Mouse (Mus musculus) stomach, embryonic 16.5 days (tissue): ENCODE data around the gene Zscan12. TPM values are rescaled to one million over a fixed set of nuclear protein-coding genes. Genes with fewer than 3 reads are reported as not detected.
"Not testable (repeated sequence)": the region's sequence is repeated elsewhere in the genome, so short reads cannot be mapped to it uniquely, and the experiment has no call there.

Source experiments
- ATAC-seq: fragments of 200-750 bp; cut with Nextera tagmentation; 2 replicates; pipeline ENCODE4 v1.8.0; 2017; ENCODE audit warnings: moderate number of reproducible peaks, moderate TSS enrichment; ENCODE audit not compliant: insufficient read depth, low FRiP score
- H3K27ac ChIP-seq: fragments of 300-500 bp; sonication (generic); 2 replicates; pipeline ENCODE4 v1.5.1; 2014; ENCODE audit warnings: low read length
- H3K27me3 ChIP-seq: fragments of 300-500 bp; sonication (generic); 2 replicates; pipeline ENCODE4 v1.6.1; 2014; ENCODE audit warnings: low read length, control low read depth, mixed read lengths; ENCODE audit not compliant: control insufficient read depth, insufficient read depth
- H3K36me3 ChIP-seq: fragments of 300-500 bp; sonication (generic); 2 replicates; pipeline ENCODE4 v1.6.1; 2014; ENCODE audit warnings: low read length; ENCODE audit not compliant: control insufficient read depth, insufficient read depth
- H3K4me1 ChIP-seq: fragments of 300-500 bp; sonication (generic); 2 replicates; pipeline ENCODE4 v1.6.1; 2014; ENCODE audit warnings: low read length, control low read depth, mixed read lengths; ENCODE audit not compliant: control insufficient read depth, insufficient read depth
- H3K4me2 ChIP-seq: fragments of 300-500 bp; sonication (generic); 2 replicates; pipeline ENCODE4 v1.6.1; 2014; ENCODE audit warnings: low read depth, low read length, mixed read lengths
- H3K4me3 ChIP-seq: fragments of 300-500 bp; sonication (generic); replicated peaks from 2 replicates; pipeline ENCODE4 v1.5.1; 2014; ENCODE audit warnings: mild to moderate bottlenecking, low read length
- H3K9ac ChIP-seq: fragments of 300-500 bp; sonication (generic); 2 replicates; pipeline ENCODE4 v1.6.1; 2014; ENCODE audit warnings: low read length
- H3K9me3 ChIP-seq: fragments of 300-500 bp; sonication (generic); replicated peaks from 2 replicates; pipeline ENCODE4 v1.6.1; 2016; ENCODE audit warnings: low read length, control low read depth; ENCODE audit not compliant: control insufficient read depth
- WGBS: fragments of 180-500 bp; shearing (Covaris S2); extraction: QIAGEN DNeasy Blood & Tissue Kit; methylation state at CpG from one replicate; pipeline ENCODE4 v1.1.7; 2014; 5-methylcytosine and 5-hydroxymethylcytosine counted together
- polyA plus RNA-seq: library from polyadenylated mRNA; unstranded; fragments of >200 nt; fragmentation: Nextera tagmentation; extraction: Ambion mirVana; gene quantifications from 2 replicates; pipeline ENCODE4 v1.2.1, GENCODE M21; 2015

The Zscan12 gene
- polyA plus RNA-seq, 1 experiment from 2014 or later, result 9.6 TPM

DNA sequence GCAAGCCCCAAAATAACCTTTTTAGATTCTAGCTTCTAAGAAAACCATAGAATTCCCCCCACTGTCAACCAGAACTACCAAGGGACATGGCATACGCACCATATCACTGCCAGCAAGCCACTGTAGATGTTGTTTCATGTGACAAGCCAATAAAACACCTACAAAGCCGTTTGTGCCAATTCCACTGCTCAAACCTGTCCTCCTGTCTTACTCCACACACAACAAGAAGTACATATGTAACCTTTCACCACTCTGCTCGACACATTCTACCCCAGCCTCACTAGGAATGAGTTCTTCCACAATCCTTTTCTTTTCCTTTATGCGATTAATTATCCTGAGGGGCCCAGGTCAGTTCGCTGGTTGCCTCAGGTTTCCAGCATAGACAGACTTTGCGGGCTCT, 33.0 kb downstream of the Zscan12 start:
- 89% methylated on average over 6 of the region's 6 CpGs for WGBS
- H3K9me3 ChIP-seq, result no peaks in the 10 kb centered on the region
- H3K27me3 ChIP-seq, result no peaks in the 10 kb centered on the region
- no peak overlapping the region for H3K4me3 ChIP-seq
- H3K27ac ChIP-seq, result no peak overlapping the region
- peaks cover 6% of the 10 kb centered on the region; the same call in 1 of the 2 replicates for H3K4me1 ChIP-seq
- H3K36me3 ChIP-seq, result peaks cover 39% of the 10 kb centered on the region
- H3K4me2 ChIP-seq, result no peak overlapping the region
- ATAC-seq, result no peak
- H3K9ac ChIP-seq, result no peak overlapping the region

DNA sequence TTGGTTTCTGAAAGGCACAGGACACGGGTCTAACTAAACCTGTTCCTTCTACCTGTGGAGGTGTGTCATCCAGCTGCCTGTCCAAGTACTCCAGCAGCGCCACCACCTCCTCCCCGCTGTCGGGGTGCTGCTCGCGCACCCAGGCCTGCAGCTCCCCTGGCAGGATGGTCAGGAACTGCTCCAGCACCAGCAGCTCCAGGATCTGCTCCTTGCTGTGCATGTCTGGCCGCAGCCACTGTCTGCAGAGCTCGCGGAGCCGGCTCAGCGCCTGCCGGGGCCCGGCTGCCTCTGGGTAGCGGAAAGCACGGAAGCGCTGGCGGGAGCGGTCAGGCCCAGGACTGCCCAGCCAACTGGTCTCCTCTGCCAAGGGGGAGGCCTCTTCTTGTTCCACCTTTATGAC, 33.4 kb downstream of the Zscan12 start:
- not testable (repeated sequence) for H3K27ac ChIP-seq, H3K9ac ChIP-seq, H3K4me1 ChIP-seq, H3K4me2 ChIP-seq, H3K4me3 ChIP-seq, H3K27me3 ChIP-seq, H3K9me3 ChIP-seq
- 93% methylated on average over 6 of the region's 18 CpGs for WGBS
- ATAC-seq, result peak; percentile 29; the same call in 1 of the 2 replicates
- peaks cover 35% of the 10 kb centered on the region for H3K36me3 ChIP-seq

DNA sequence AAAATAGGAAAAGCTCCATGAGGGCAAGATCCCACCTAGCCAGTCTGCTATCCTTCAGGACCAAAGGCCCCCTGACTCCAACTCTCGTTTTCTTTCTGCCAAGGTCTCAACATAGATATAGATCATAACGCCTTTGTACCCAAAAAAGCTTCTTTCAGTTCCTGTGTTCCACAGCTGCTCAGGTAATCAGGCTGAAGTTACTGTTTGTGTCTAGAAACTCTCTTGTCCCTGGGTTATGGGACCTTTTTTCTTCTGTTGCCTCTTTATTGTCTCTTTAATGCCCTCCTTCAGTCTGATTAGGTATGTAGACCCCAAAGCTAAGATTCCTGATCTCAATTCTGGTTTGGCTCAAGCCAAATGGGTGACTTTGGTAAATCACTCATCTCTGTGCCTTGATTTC, 34.9 kb downstream of the Zscan12 start:
- Histone ChIP-seq H3K4me1 (peaks cover 12% of the 10 kb centered on the region), H3K4me2 (no peak overlapping the region), H3K9ac (no peak overlapping the region), H3K4me3 (no peak overlapping the region), H3K9me3 (no peaks in the 10 kb centered on the region), H3K27ac (no peak overlapping the region), H3K36me3 (peaks cover 25% of the 10 kb centered on the region), H3K27me3 (no peaks in the 10 kb centered on the region)
- 87% methylated on average over 2 of the region's 2 CpGs for WGBS
- no peak for ATAC-seq

DNA sequence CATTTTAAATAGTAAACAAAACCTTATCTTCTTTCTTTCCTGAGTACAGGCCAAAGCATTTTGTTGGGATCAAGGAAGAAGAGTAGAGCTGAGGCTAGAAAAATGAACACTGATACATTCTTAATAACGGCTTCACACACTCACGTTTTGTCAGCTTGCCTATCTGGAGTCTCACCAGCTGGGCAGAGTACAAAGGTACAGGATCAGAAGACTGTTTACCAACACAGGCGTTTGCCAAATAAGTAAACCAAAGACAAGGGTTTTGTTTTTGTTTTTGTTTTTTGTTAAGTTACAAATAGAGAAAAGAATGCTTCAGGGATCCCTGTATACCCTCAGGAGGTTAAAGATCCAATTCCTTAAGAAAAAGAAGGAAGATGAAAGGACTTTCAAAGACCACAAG, 38.5 kb downstream of the Zscan12 start:
- Histone ChIP-seq H3K9ac (peak overlapping the region; percentile 52; the same call in 1 of the 2 replicates), H3K4me2 (peak overlapping the region; percentile 69), H3K27me3 (no peaks in the 10 kb centered on the region), H3K4me1 (peaks cover 12% of the 10 kb centered on the region), H3K9me3 (no peaks in the 10 kb centered on the region), H3K27ac (no peak overlapping the region), H3K36me3 (no peaks in the 10 kb centered on the region), H3K4me3 (peak overlapping the region; percentile 86)
- WGBS, result 67% methylated on average over 3 of the region's 3 CpGs
- ATAC-seq, result no peak

DNA sequence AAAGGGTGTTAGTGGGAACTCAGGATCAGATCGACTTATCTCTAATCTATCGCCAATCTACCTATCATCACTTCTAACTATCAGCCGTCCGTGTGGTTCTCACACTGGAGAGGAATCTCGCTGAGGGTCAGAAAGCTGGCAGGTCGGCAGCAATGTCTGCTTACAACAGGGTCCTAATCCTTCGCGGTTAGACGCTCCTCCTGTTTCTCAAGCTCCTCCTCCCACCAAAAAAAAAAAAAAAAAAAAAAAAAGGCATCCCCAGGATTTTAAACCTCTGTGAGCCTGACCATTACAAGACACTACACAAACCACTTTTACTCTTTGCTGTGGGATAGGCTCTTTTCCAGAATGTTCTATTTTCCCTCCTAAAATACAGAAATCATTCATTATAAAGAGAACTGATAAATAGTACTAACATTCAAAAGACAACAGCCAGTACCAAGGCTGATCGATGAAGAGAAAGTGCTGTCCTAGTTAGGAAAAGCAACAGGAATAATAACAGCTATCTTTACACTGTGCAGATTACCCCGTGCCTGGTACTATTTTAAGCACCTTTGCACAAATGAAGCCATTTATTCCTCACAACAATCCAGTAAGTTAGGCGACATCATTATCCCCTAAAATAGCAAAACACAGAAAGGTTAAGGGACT, 39.1 kb downstream of the Zscan12 start:
- Histone ChIP-seq H3K27ac (peak overlapping the region; percentile 82), H3K36me3 (no peaks in the 10 kb centered on the region), H3K27me3 (no peaks in the 10 kb centered on the region), H3K4me3 (peak overlapping the region; percentile 86), H3K9me3 (no peaks in the 10 kb centered on the region), H3K4me2 (peak overlapping the region; percentile 69), H3K4me1 (peaks cover 12% of the 10 kb centered on the region), H3K9ac (peak overlapping the region; percentile 94)
- 0 out of 2 replicates have a peak, but pooled peaks have one; percentile 31 for ATAC-seq
- WGBS, result 5% methylated on average over 12 of the region's 12 CpGs

DNA sequence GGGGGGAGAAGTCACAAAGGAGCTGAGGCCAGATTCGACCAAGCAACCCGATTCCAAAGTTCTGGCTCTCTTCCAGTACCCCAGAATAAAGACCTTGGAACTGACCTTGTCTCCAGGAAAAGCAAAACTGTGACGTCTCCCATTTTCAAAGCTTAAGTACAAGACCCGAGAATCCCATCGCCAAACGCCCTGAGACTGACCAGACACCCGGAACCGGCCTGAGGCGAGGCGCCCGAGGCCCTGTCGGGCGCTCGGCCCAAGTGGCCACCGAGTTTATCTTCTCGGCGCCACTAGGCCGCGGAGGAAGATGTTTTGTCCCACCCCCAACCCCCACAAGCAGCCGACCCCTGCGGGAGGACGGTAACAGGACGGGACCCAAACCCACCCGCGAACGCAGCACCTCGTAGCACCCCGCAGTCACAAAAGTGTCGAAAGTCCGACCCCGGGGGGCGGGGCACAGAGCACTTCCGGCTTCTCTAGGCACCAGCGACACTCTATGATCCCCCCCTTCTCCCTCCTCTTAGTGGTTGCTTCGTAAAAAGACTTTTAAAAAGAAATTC, 39.7 kb downstream of the Zscan12 start, which contains the start of gene Zkscan3:
Zkscan3 (minus strand) TSS at position 469 of the 560 bp plus-strand sequence.
- H3K9me3 ChIP-seq, result no peaks in the 10 kb centered on the region
- 0% methylated on average over 35 of the region's 35 CpGs for WGBS
- H3K4me1 ChIP-seq, result peaks cover 12% of the 10 kb centered on the region
- no peaks in the 10 kb centered on the region for H3K36me3 ChIP-seq
- H3K4me2 ChIP-seq, result peak within 1 kb of the TSS; percentile 69
- H3K4me3 ChIP-seq, result peak within 1 kb of the TSS; percentile 86
- peak within 1 kb of the TSS; percentile 82 for H3K27ac ChIP-seq
- H3K9ac ChIP-seq, result peak within 1 kb of the TSS; percentile 94
- ATAC-seq, result peak; percentile 93
- no peaks in the 10 kb centered on the region for H3K27me3 ChIP-seq

DNA sequence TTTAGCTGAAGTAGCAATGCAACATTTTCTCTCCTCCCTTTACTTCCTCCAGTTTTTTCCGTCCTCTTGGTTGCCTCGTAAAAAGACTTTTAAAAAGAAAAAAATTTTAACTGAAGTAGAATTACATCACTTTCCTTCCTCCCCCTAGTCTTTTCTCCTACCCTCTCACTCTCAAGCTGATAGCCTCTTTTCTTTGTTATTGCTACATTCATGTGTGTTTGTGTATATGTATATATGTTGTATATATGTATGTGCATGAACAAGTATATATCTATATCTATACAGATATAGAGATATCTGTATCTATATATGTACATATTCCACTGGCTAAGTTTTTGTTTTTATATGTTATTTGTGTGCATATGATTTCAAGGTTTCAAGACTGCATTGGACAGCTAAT, 40.2 kb downstream of the Zscan12 start:
- WGBS, result 0% methylated on average over 2 of the region's 2 CpGs
- Histone ChIP-seq H3K27me3 (no peaks in the 10 kb centered on the region), H3K9me3 (no peaks in the 10 kb centered on the region), H3K4me3 (peak overlapping the region; percentile 86), H3K4me1 (peaks cover 13% of the 10 kb centered on the region), H3K4me2 (peak overlapping the region; percentile 69), H3K36me3 (no peaks in the 10 kb centered on the region), H3K27ac (no peak overlapping the region), H3K9ac (peak overlapping the region; percentile 94)
- ATAC-seq, result no peak

DNA sequence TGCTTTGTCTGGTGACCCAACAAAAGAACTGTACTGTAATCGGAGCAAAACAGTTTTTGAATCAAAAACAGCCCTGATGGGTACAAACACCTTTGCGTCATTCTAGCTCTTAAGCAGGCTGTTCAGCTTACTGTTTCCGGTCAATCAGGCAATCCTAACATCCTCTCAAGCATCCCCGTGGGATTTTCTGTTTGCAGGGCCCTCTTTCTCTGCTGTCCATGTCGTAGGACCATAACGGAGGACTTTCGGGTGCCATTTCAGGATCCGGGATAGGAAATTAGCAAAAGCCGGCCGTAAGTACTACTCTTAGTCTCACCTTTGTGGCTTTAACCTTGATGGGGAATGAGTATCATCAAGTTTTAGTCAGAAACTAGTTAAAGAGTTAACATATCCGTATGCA, 44.7 kb downstream of the Zscan12 start:
- no peak for ATAC-seq
- H3K36me3 ChIP-seq, result no peaks in the 10 kb centered on the region
- H3K27me3 ChIP-seq, result no peaks in the 10 kb centered on the region
- no peaks in the 10 kb centered on the region for H3K9me3 ChIP-seq
- peak overlapping the region; percentile 81; the same call in 1 of the 2 replicates for H3K9ac ChIP-seq
- 74% methylated on average over 11 of the region's 11 CpGs for WGBS
- H3K4me2 ChIP-seq, result peak overlapping the region; percentile 75; the same call in 1 of the 2 replicates
- peaks cover 5% of the 10 kb centered on the region; the same call in 1 of the 2 replicates for H3K4me1 ChIP-seq
- peak overlapping the region; percentile 87; the same call in 1 of the 2 replicates for H3K27ac ChIP-seq
- H3K4me3 ChIP-seq, result no peak overlapping the region
